Mouse (Mus musculus): ENCODE results near the gene Pex16. TPM values are rescaled to one million over a fixed set of nuclear protein-coding genes. Genes with fewer than 3 reads are reported as not detected.

The Pex16 gene
- polyA plus RNA-seq, 1 experiment from 2014 or later = 26.3 TPM

DNA sequence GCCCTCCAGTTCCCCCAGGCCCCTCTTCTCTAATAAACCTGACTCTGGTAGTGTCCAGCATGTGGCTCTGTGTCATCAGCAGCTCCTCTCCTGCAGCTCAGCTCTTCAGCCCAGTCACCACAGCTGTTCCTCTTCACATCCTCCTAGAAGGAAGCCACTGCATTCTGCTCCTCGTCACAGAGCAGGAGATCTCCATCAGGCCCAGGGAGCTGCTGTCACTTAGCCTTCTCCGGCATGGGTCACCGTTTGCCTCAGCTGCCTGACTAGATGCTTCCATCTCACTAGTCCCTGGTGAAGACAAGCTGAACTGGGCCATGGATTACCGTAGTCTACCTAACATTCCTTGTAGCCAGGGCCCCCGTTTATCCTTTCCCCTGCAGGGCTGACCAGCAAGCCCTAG lies 6.7 kb downstream of the Pex16 start:
- Histone ChIP-seq H3K9me3 (ENCODE audit: control insufficient read depth, low read length) (no peaks in the 10 kb centered on the region), H3K4me3 (ENCODE audit: low read depth, low read length) (no peak overlapping the region), H3K4me2 (no peak overlapping the region), H3K27me3 (replicated peaks; ENCODE audit: control insufficient read depth, insufficient read depth, low read length) (0 out of 2 replicates have a peak, but pooled peaks cover under 1% of the 10 kb centered on the region), H3K4me1 (replicated peaks; ENCODE audit: control insufficient read depth, insufficient read depth, low read length) (peaks cover 4% of the 10 kb centered on the region), H3K9ac (ENCODE audit: low read depth, low read length) (no peak overlapping the region), H3K27ac (ENCODE audit: low read depth, low read length) (no peak overlapping the region), H3K36me3 (ENCODE audit: control insufficient read depth, insufficient read depth, low read length) (peaks cover 23% of the 10 kb centered on the region)
- ATAC-seq (replicated peaks; ENCODE audit: low FRiP score) (no peak), DNase-seq (ENCODE audit: low spot score) (no peak)
- 88% methylated on average over 5 of the region's 5 CpGs for WGBS

DNA sequence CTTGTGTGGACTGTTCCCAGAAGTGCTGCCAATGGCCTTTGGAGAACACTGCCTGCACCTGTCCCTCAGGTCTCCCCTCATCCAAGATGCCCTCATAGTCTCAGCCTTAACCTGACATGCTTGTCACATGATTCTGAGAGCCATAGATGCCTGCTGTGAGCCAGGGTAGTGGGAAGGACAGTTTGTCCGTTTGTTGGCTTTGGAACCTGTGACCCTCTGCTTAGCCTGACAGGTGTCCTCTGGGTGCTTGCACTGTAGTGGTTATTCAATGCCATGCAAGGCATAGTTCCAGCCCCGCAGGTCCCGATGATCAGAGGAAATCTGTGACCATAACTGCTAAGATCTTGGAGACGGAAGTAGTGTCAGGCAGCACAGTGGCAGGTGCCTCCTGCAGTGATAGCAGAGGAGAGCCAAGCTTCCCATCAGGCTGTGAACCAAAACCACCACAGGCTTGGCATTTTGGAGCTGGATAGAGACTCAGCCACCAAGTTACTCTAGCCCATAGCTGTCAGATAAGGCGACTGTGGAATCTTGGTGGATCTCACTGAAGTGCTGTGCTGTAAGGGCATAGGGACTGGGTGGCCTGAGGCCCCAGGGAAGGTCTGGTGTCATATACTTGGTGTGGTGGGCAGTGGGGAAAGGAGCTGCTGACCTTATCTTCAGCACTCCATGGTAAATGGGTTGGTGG lies 7.6 kb downstream of the Pex16 start, which contains the start of gene 1700029I15Rik:
TSS of gene 1700029I15Rik (plus strand) at position 638 of the 688 bp plus-strand sequence.
- peaks cover 7% of the 10 kb centered on the region for H3K27me3 ChIP-seq (replicated peaks; ENCODE audit: control insufficient read depth, insufficient read depth, low read length)
- H3K9ac ChIP-seq (ENCODE audit: low read depth, low read length) = no peak within 1 kb of the TSS
- no peak within 1 kb of the TSS for H3K4me2 ChIP-seq
- peaks cover 23% of the 10 kb centered on the region for H3K36me3 ChIP-seq (ENCODE audit: control insufficient read depth, insufficient read depth, low read length)
- no peak within 1 kb of the TSS for H3K4me3 ChIP-seq (ENCODE audit: low read depth, low read length)
- WGBS = 81% methylated on average over 5 of the region's 5 CpGs
- ATAC-seq (replicated peaks; ENCODE audit: low FRiP score) = no peak
- DNase-seq (ENCODE audit: low spot score) = no peak
- H3K27ac ChIP-seq (ENCODE audit: low read depth, low read length) = no peak within 1 kb of the TSS
- H3K4me1 ChIP-seq (replicated peaks; ENCODE audit: control insufficient read depth, insufficient read depth, low read length) = no peaks in the 10 kb centered on the region
- H3K9me3 ChIP-seq (ENCODE audit: control insufficient read depth, low read length) = no peaks in the 10 kb centered on the region

DNA sequence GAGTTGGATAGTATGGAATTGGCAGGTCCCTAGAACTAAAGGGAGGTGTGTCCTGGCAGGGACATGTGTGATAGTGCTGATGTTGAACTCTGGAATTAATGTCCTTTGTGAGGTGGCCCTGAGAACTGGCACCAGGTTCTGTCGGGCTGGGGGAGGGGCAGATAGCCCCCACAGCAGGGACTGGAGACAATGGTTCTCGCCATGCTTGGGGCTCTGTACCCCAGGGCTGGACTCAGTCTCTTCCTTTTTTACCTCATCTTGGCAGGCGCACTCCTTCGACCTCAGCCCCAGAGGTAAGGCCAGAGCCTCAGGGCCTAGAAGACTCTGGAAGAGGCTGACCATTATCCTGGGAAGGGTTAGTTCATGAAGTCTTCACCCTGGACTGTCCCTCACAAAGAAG lies 8.3 kb downstream of the Pex16 start:
- Histone ChIP-seq H3K4me3 (ENCODE audit: low read depth, low read length) (no peak overlapping the region), H3K4me1 (replicated peaks; ENCODE audit: control insufficient read depth, insufficient read depth, low read length) (no peaks in the 10 kb centered on the region), H3K9me3 (ENCODE audit: control insufficient read depth, low read length) (no peaks in the 10 kb centered on the region), H3K9ac (ENCODE audit: low read depth, low read length) (no peak overlapping the region), H3K4me2 (no peak overlapping the region), H3K27ac (ENCODE audit: low read depth, low read length) (no peak overlapping the region), H3K36me3 (ENCODE audit: control insufficient read depth, insufficient read depth, low read length) (peaks cover 23% of the 10 kb centered on the region), H3K27me3 (replicated peaks; ENCODE audit: control insufficient read depth, insufficient read depth, low read length) (peaks cover 13% of the 10 kb centered on the region)
- WGBS = 80% methylated on average over 4 of the region's 4 CpGs
- ATAC-seq (replicated peaks; ENCODE audit: low FRiP score) (no peak), DNase-seq (ENCODE audit: low spot score) (no peak)

DNA sequence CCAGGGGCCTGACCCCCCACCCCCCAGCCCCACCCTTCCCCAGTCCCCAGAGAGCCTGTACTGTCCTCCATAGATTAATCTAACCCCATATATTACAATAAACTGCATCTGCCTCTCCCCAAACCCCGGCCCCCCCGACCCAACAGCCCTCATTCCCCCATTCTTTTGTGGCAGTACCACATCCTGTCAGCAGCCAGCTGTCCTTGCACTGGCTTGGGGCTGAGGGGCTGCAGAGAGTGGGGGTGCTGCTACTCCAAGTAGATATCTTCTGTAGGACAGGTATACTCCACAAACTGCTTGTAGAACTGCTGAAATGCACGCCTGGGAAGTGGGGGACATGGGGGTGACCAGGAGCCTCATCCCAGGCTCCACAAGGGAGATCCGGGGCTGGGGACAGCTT lies 9.6 kb downstream of the Pex16 start:
- H3K36me3 ChIP-seq (ENCODE audit: control insufficient read depth, insufficient read depth, low read length) = peaks cover 14% of the 10 kb centered on the region
- no peaks in the 10 kb centered on the region for H3K9me3 ChIP-seq (ENCODE audit: control insufficient read depth, low read length)
- H3K27ac ChIP-seq (ENCODE audit: low read depth, low read length) = no peak overlapping the region
- H3K4me2 ChIP-seq = no peak overlapping the region
- H3K4me1 ChIP-seq (replicated peaks; ENCODE audit: control insufficient read depth, insufficient read depth, low read length) = peaks cover 4% of the 10 kb centered on the region
- DNase-seq (ENCODE audit: low spot score) = no peak
- ATAC-seq (replicated peaks; ENCODE audit: low FRiP score) = no peak
- H3K27me3 ChIP-seq (replicated peaks; ENCODE audit: control insufficient read depth, insufficient read depth, low read length) = peaks cover 26% of the 10 kb centered on the region
- H3K9ac ChIP-seq (ENCODE audit: low read depth, low read length) = no peak overlapping the region
- 72% methylated on average over 4 of the region's 4 CpGs for WGBS
- H3K4me3 ChIP-seq (ENCODE audit: low read depth, low read length) = no peak overlapping the region

DNA sequence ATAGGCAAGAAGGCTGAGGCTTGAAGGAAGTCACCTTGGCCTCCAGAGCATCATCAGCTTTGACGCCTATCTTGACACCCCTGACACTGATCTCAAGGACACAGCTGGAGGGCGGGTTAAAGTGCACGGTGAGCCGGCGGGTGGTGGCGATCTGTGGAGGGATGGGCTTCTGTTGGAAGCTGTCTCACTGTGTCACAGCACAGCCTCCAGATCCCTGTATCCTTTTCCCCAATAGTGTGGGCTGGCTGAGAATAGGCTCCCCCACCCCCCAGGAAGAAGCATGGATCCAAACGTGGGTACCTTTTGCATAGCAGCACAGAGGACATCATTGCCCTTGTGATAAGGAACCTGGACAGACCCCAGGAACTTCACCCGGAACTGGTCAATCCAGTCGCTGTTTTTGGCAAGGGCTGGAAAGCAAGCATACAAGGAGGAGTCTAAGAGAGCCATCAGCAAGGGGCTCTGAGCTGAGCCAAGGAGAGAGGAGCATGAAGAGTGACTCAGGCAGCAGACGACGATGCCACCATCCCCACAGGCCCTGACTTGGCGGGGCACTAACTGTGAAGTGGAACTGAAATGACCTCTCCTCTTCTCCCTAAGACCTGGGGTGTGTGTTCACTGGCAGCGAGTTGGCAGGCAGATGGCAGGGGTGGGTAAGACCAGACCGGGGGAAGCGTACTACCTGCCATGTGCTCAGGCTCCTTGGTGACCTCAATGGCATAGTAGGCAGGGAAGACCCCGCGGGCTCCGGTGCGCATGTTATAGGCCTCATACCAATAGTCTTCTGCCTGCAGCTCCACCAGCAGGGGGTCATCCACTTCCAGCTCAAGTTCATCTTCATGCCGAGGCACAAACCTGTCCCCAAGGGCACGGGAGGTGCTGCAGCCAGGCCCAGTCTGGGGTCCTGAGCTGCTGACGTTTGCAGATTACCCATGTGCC lies 10.9 kb downstream of the Pex16 start:
- no peak overlapping the region for H3K4me3 ChIP-seq (ENCODE audit: low read depth, low read length)
- no peaks in the 10 kb centered on the region for H3K9me3 ChIP-seq (ENCODE audit: control insufficient read depth, low read length)
- no peak overlapping the region for H3K27ac ChIP-seq (ENCODE audit: low read depth, low read length)
- H3K4me2 ChIP-seq = no peak overlapping the region
- no peak for DNase-seq (ENCODE audit: low spot score)
- peaks cover 16% of the 10 kb centered on the region for H3K4me1 ChIP-seq (replicated peaks; ENCODE audit: control insufficient read depth, insufficient read depth, low read length)
- H3K9ac ChIP-seq (ENCODE audit: low read depth, low read length) = no peak overlapping the region
- 69% methylated on average over 22 of the region's 22 CpGs for WGBS
- ATAC-seq (replicated peaks; ENCODE audit: low FRiP score) = no peak
- peaks cover 38% of the 10 kb centered on the region for H3K27me3 ChIP-seq (replicated peaks; ENCODE audit: control insufficient read depth, insufficient read depth, low read length)
- peaks cover 7% of the 10 kb centered on the region for H3K36me3 ChIP-seq (ENCODE audit: control insufficient read depth, insufficient read depth, low read length)

DNA sequence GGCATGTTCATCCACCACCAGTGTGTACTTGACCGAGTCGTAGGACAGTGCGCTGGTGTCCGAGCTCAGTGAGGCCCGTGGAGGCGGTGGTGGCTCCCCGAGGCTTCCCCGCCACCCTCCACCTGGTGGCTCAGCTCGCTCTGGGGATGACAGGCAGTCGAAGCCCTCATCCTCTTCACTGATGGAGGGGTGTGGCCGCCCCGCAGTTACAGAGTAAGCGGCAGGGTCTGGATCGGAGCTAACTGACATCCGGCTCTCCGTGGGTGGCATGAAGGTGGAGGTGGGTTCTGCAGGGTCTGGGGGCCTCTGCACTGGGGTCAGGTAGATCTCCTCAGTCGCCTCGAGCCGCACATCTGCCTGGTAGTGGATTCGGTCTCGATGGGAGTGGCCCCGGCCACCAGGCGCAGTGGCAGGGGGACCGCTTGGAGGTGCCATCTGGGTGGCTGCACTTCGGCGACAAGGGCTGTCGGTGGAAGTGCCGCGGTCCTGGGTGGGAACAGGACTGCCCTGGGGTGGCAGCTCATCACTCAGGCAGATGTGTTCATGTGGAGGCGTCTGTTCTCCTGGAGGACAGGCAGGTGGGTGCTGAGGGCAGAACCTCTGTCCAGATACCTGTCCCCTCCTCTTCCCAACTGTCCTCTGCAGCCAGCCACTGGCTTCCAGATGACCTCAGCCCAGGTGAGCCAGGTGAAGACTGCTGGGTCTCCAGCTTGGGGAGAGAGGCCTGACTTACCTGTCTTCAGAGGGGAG lies 12.5 kb downstream of the Pex16 start:
- Histone ChIP-seq H3K36me3 (ENCODE audit: control insufficient read depth, insufficient read depth, low read length) (0 out of 2 replicates have a peak, but pooled peaks cover under 1% of the 10 kb centered on the region), H3K27ac (ENCODE audit: low read depth, low read length) (no peak overlapping the region), H3K4me1 (replicated peaks; ENCODE audit: control insufficient read depth, insufficient read depth, low read length) (peaks cover 17% of the 10 kb centered on the region), H3K9ac (ENCODE audit: low read depth, low read length) (no peak overlapping the region), H3K9me3 (ENCODE audit: control insufficient read depth, low read length) (no peaks in the 10 kb centered on the region), H3K4me2 (no peak overlapping the region), H3K27me3 (replicated peaks; ENCODE audit: control insufficient read depth, insufficient read depth, low read length) (peaks cover 53% of the 10 kb centered on the region), H3K4me3 (ENCODE audit: low read depth, low read length) (no peak overlapping the region)
- DNase-seq (ENCODE audit: low spot score) = no peak
- 83% methylated on average over 30 of the region's 30 CpGs for WGBS
- ATAC-seq (replicated peaks; ENCODE audit: low FRiP score) = no peak

DNA sequence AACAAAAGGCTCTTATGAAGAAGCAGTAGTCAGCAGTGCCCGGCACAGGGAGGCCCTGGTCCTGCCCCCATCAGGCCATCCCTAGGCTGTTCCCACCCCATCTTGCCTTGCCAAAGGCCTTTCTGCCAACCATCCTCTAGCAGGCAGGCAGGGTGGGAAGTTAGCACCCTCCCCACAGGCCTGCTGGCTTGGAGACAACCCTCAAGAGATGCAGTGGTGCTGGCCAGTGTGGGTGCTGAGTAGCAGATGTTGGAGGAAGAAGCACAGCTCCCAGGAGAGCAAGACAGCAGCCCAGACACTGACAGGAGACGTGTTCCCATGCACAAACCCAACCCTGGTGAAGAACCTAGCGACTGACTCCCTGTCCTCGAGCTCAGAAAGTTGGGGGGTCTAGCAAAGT lies 13.2 kb downstream of the Pex16 start:
- H3K9ac ChIP-seq (ENCODE audit: low read depth, low read length) = no peak overlapping the region
- WGBS = 76% methylated on average over 4 of the region's 4 CpGs
- peaks cover 18% of the 10 kb centered on the region for H3K4me1 ChIP-seq (replicated peaks; ENCODE audit: control insufficient read depth, insufficient read depth, low read length)
- DNase-seq (ENCODE audit: low spot score) (no peak), ATAC-seq (replicated peaks; ENCODE audit: low FRiP score) (no peak)
- H3K4me3 ChIP-seq (ENCODE audit: low read depth, low read length) = no peak overlapping the region
- peaks cover 60% of the 10 kb centered on the region for H3K27me3 ChIP-seq (replicated peaks; ENCODE audit: control insufficient read depth, insufficient read depth, low read length)
- no peak overlapping the region for H3K4me2 ChIP-seq
- H3K36me3 ChIP-seq (ENCODE audit: control insufficient read depth, insufficient read depth, low read length) = no peaks in the 10 kb centered on the region
- H3K9me3 ChIP-seq (ENCODE audit: control insufficient read depth, low read length) = no peaks in the 10 kb centered on the region
- no peak overlapping the region for H3K27ac ChIP-seq (ENCODE audit: low read depth, low read length)

DNA sequence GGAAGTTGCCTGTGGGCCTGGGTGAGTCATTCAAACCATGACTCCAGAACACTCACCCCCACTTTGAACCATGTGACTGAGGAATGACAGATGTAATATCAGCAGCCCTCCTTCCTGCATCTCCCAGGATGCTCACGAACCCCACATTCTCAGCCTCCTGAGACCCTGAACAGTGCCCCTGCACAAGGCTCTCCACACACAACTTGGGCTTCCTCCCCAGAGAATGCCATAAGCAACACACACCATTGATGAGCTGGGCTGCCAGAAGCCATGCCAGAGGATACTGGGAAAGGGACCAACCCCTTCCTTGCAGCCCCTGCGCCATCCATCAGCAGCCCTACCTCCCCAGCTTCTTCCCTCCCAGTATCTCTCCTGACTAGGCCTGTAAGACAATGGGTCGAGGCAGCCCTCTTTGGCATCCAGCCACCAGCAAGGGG lies 13.6 kb downstream of the Pex16 start:
- peaks cover 64% of the 10 kb centered on the region for H3K27me3 ChIP-seq (replicated peaks; ENCODE audit: control insufficient read depth, insufficient read depth, low read length)
- no peaks in the 10 kb centered on the region for H3K36me3 ChIP-seq (ENCODE audit: control insufficient read depth, insufficient read depth, low read length)
- DNase-seq (ENCODE audit: low spot score) = no peak
- H3K4me2 ChIP-seq = peak overlapping the region; percentile 16; the same call in 1 of the 2 replicates
- WGBS = 52% methylated on average over 3 of the region's 3 CpGs
- ATAC-seq (replicated peaks; ENCODE audit: low FRiP score) = no peak
- peaks cover 22% of the 10 kb centered on the region for H3K4me1 ChIP-seq (replicated peaks; ENCODE audit: control insufficient read depth, insufficient read depth, low read length)
- H3K9me3 ChIP-seq (ENCODE audit: control insufficient read depth, low read length) = no peaks in the 10 kb centered on the region
- no peak overlapping the region for H3K27ac ChIP-seq (ENCODE audit: low read depth, low read length)
- H3K9ac ChIP-seq (ENCODE audit: low read depth, low read length) = no peak overlapping the region
- no peak overlapping the region for H3K4me3 ChIP-seq (ENCODE audit: low read depth, low read length)
